ENCODE assay signal across 24 mouse cellular contexts in genomic region chr12:79260154-79260553, GRCm38 (mm10).
"Had no signal": no experiment of that assay in that cellular context is flagged by ENCODE, and none has a peak within 500 bp of the region (broad histone marks: within the 10 kb centered on the region; RNA-seq: fewer than 3 reads in every experiment).

No protein-coding gene starts in this region.

- H3K9me3 ChIP-seq: heart, embryonic 10.5 days; heart, embryonic 12.5 days; hindbrain, embryonic 10.5 days; hindbrain, embryonic 12.5 days; intestine, embryonic 15.5 days; limb, embryonic 10.5 days; limb, embryonic 12.5 days; liver, embryonic 13.5 days; liver, embryonic 15.5 days had no signal

- H3K27ac ChIP-seq: gastrocnemius, adult 2 months; heart, embryonic 10.5 days; hindbrain, embryonic 10.5 days; hindbrain, embryonic 12.5 days; hindbrain, embryonic 14.5 days; intestine, embryonic 15.5 days; layer of hippocampus, adult 2 months; left cerebral cortex, adult 2 months; limb, embryonic 10.5 days; limb, embryonic 12.5 days; liver, embryonic 13.5 days; liver, embryonic 15.5 days had no signal

- H3K9ac ChIP-seq: heart, embryonic 12.5 days; hindbrain, embryonic 12.5 days; hindbrain, embryonic 14.5 days; intestine, embryonic 15.5 days; limb, embryonic 12.5 days; liver, embryonic 13.5 days; liver, embryonic 15.5 days had no signal

- H3K4me2 ChIP-seq: heart, embryonic 12.5 days; hindbrain, embryonic 12.5 days; hindbrain, embryonic 14.5 days; intestine, embryonic 15.5 days; limb, embryonic 12.5 days; liver, embryonic 11.5 days; liver, embryonic 13.5 days; liver, embryonic 15.5 days had no signal

- H3K4me3 ChIP-seq: gastrocnemius, adult 2 months; heart, embryonic 10.5 days; heart, embryonic 12.5 days; hindbrain, embryonic 10.5 days; hindbrain, embryonic 12.5 days; intestine, embryonic 15.5 days; layer of hippocampus, adult 2 months; left cerebral cortex, adult 2 months; limb, embryonic 10.5 days; limb, embryonic 12.5 days; liver, embryonic 13.5 days; liver, embryonic 15.5 days had no signal

- H3K4me1 ChIP-seq: heart, embryonic 10.5 days; heart, embryonic 12.5 days; hindbrain, embryonic 10.5 days; hindbrain, embryonic 12.5 days; intestine, embryonic 15.5 days; limb, embryonic 10.5 days; limb, embryonic 12.5 days; liver, embryonic 13.5 days; liver, embryonic 15.5 days had no signal

- ATAC-seq: forebrain, embryonic 16.5 days; hindbrain, embryonic 16.5 days; inflammation-experienced regulatory T-cells, adult 6 months; intestine, embryonic 15.5 days; intestine, postnatal 0 days had no signal

- H3K27me3 ChIP-seq: heart, embryonic 12.5 days; hindbrain, embryonic 12.5 days; intestine, embryonic 15.5 days; limb, embryonic 12.5 days; liver, embryonic 13.5 days; liver, embryonic 15.5 days had no signal

- DNase-seq: gastrocnemius, adult 2 months; gastrocnemius, postnatal 10 days; gastrocnemius, postnatal 25 days; heart, adult 18-20 months; heart, postnatal 10 days; heart, postnatal 4 days; liver; liver, embryonic 13.5 days had no signal
